Mouse (Mus musculus) neutrophil, adult 5-6 weeks (primary cell): ENCODE measurements at regions not wholly inside any gene's neighbourhood (a gene's known extent, or its start where the extent isn't known, plus 50 kb on each side); places are given as distances from the start of the nearest gene placed in this dataset.

ENCODE experiments used
- ATAC-seq: fragments of 151-379, 151-347 bp; 2 replicates; pipeline ENCODE4 v1.8.0; 2017; ENCODE audit warnings: mild to moderate bottlenecking, moderate TSS enrichment; ENCODE audit not compliant: insufficient number of reproducible peaks, poor library complexity, low FRiP score, severe bottlenecking; ENCODE audit errors: extremely low read depth

- ATAC-seq, result no peak
Observed at GRCm38 (mm10) chr11:84708222-84708730, 111.0 kb downstream of the Mrm1 start.

GRCm38 (mm10) chr11:84707772-84708171 is 111.5 kb downstream of the Mrm1 start:
- no peak for ATAC-seq

GRCm38 (mm10) chr11:84706692-84707091 is 112.6 kb downstream of the Mrm1 start:
- no peak for ATAC-seq

GRCm38 (mm10) chr11:84701319-84702175 is 117.8 kb downstream of the Mrm1 start:
- ATAC-seq, result no peak

GRCm38 (mm10) chr11:84697521-84697920 is 121.8 kb downstream of the Mrm1 start:
- ATAC-seq, result no peak

GRCm38 (mm10) chr11:84692638-84693037 is 126.7 kb downstream of the Mrm1 start:
- ATAC-seq, result no peak

- no peak for ATAC-seq
Observed at GRCm38 (mm10) chr11:84691410-84692148, 127.7 kb downstream of the Mrm1 start.

GRCm38 (mm10) chr11:84686473-84686872 is 132.8 kb downstream of the Mrm1 start:
- no peak for ATAC-seq

GRCm38 (mm10) chr11:84684325-84684724 is 135.0 kb downstream of the Mrm1 start:
- no peak for ATAC-seq

- ATAC-seq, result no peak
Observed at GRCm38 (mm10) chr11:84682931-84683330, 136.4 kb downstream of the Mrm1 start.

GRCm38 (mm10) chr11:84676377-84677078 is 142.8 kb downstream of the Mrm1 start:
- ATAC-seq, result no peak

- ATAC-seq, result no peak
Observed at GRCm38 (mm10) chr11:84672841-84673473, 146.4 kb downstream of the Mrm1 start.

GRCm38 (mm10) chr11:84671585-84671984 is 146.2 kb upstream of the Lhx1 start:
- no peak for ATAC-seq

- ATAC-seq, result no peak
Observed at GRCm38 (mm10) chr11:84667711-84668110, 142.4 kb upstream of the Lhx1 start.

GRCm38 (mm10) chr11:84664258-84664657 is 138.9 kb upstream of the Lhx1 start:
- no peak for ATAC-seq

GRCm38 (mm10) chr11:84661981-84662380 is 136.6 kb upstream of the Lhx1 start:
- no peak for ATAC-seq

GRCm38 (mm10) chr11:84660877-84661276 is 135.5 kb upstream of the Lhx1 start:
- ATAC-seq, result no peak

GRCm38 (mm10) chr11:84659370-84659937 is 134.1 kb upstream of the Lhx1 start:
- peak; percentile 2; the same call in 1 of the 2 replicates for ATAC-seq

GRCm38 (mm10) chr11:84653481-84653880 is 128.1 kb upstream of the Lhx1 start:
- ATAC-seq, result no peak
